Mouse (Mus musculus) right cerebral cortex, postnatal 36 days (tissue): ENCODE measurements around the gene Insc.

Source experiments
- DNase-seq, 2 experiments: peaks; one replicate each; pipeline ENCODE4 v3.0.0; 2022; ENCODE audit warnings: low spot score in 2 of 2, mixed read lengths in 1 of 2

Gene Insc

GRCm38 (mm10) chr7:114762660-114763059, 19.2 kb downstream of the Insc start:
- DNase-seq = no peak

DNA sequence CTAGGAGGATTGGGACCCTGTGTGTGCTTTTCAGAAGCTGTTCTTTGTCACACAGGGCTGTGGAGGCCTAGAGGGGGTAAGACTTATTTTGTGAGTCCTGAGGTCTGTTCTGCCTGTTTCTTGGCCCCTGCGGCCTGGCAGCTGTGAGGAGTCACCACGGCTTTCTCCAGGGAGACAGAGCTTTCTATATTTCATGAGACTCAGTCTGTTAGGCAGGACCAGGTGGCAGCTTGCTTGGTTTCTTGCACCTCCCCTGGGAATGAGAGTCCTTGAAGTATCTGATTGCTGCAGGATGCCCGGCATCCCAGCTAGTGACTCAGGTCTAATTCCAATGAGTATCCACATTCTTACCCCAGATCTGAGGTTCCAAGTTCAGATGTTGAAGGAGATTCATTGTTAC, 21.8 kb downstream of the Insc start:
- no peak for DNase-seq

- no peak for DNase-seq
These were observed 23.0 kb downstream of the Insc start for GRCm38 (mm10) chr7:114766523-114766922.

GRCm38 (mm10) chr7:114768516-114768915, 25.0 kb downstream of the Insc start:
- DNase-seq = no peak

DNA sequence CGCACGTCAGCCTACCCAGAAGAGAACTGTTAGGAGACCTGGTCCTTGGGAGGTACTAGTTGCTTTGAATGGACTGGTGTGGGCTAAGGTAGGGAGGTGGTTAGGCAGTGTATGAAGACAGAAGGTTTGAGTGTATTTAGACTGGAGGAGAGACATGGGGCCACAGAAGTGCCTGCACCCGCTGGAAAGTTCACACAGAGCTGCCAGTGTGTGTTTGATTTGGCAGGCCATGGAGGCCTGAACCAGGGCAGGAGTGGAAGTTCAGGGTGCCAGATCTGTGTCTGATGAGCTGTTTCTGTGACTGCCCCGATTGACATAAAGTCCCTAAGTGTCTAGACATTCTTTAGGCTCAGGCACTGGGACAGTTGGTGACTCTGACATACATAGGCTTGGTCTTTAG, 25.5 kb downstream of the Insc start:
- no peak for DNase-seq

- no peak for DNase-seq
These were observed 27.1 kb downstream of the Insc start for GRCm38 (mm10) chr7:114770586-114770985.

GRCm38 (mm10) chr7:114771801-114772200, 28.3 kb downstream of the Insc start:
- no peak for DNase-seq

DNA sequence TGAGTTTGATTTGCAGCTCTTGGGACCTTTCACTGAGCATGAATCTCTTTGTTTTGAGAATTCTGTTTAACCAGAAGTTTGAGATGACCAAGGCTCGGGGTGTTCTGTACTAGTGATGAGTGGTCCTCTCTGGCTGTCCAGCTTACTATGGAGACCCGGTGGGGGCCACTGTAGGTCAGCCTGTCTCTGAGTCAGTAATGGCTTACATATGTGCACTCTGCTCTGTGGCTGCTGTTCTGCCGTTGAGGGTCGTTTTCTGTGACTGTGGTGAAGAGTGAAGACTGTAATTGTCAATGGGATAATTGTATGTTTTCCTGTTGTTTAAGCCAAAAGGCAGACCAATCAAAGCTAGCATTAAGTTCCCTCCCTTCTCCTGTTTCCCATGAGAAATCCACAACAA, 30.3 kb downstream of the Insc start:
- no peak for DNase-seq

DNA sequence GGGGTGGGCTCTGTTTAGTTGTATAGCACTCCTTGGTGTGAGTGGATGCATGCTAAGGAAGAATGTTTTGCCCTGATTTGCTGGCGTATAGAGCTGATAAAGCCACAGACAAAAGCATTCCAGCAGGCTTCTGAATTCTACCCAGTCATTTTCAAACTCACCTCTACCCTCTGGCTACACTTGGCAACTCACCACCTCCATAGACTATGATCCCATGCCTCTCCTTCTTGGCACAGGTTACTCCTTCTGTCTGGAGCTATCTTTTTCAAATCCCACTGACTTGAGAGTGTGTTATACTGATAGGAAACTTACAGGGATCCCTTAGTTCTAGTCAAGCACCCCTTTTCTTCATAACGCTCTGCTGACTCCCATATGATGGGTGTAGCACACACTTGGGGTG, 32.4 kb downstream of the Insc start:
- no peak for DNase-seq

DNA sequence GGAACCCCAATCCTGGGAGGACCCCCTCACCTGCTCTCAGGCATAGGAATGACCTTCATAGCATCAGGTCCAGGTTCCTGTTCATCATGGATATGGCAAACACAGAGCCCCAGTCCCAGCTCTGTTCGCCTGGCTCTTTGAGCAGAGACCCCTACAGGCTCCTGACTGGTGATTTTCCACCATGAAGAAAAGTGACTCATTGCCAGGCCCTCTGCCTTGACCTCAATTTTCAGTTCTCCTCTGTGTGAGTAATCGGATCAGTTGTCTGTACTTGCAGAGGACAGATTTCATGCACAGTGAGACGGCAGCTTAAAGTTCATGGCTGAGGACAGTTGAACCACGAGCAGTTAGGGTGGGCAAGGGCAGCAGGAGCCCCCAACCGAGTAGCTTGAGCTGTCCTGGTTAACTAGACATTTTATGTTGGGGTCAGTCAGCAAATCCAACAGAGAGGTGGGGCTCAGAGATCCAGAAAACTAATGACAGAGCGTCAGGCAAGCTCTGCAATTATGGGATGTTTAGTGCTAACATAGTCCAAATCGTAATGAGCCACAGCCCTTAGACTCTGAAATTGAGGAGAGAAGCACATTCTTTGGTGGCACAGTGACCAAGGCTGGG, 34.8 kb downstream of the Insc start:
- no peak for DNase-seq

DNA sequence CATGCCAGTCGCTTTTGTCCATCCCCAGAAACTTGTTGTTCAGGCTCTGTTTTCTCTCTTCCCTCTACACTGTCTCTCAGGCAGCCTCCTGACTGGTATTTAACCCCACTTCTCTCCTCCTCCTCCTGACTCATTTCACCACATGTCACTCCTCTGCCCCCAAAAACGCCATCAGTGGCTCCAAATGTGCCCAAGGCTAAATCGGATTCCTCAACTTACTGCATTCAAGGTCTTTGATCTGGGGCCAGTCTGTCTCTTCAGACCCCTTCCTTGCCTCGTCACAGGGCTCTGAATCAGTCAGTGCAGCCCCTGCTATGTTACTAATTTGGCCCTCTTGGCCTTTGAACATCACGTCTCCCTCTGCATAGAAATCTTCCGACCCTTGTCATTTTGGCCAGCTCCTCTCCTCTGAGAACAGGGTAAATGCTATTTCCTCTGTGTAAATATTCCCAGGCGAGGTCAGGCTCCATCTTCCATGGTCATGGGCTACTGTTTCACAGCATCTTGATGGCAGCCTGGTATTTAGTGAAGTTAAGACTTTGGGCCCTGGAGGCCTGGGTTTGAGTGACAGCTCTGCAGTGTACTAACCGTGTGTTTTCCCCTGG, 35.7 kb downstream of the Insc start:
- no peak for DNase-seq

DNA sequence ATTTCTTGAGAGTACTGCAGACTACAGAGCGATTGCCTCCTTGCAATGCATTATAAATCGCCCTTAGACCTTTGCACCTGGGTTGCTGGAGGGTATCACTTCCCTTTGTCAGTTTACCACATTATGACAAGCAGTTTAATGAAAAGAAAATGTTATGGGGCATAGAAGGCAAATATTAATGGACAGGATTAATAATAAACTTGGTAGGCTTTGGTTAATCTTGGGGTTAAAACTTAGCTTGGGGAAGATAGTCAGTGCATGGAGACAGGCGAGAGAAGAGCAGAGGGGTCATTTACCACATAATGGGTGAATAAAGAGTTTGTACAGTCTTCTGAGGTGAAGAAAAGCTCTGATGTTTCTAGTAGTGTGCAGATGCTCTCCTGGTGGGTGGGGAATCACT, 39.8 kb downstream of the Insc start:
- no peak for DNase-seq

DNA sequence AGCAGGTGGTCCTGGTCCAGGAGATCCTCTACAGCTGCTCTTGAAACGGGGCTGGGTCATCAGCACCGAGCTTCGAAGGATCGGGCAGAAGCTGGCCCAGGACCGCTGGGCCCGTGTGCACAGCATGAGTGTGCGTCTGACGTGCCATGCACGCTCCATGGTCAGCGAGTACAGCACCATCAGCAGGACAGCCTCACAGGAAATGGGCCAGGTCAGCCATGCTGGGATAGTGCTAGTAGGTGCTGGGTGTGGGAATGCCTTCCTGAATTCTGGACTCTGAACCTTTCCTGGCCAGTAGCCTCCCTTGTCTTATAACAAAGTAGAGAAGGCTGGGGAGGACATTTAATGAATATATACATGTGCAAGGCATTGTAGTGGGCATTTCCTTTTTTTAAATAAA, 47.6 kb downstream of the Insc start:
- no peak for DNase-seq

- DNase-seq = no peak
These were observed 48.5 kb downstream of the Insc start for GRCm38 (mm10) chr7:114792026-114792425.

- no peak for DNase-seq
These were observed 50.9 kb downstream of the Insc start for GRCm38 (mm10) chr7:114794400-114794799.

GRCm38 (mm10) chr7:114802576-114802975, 59.1 kb downstream of the Insc start:
- no peak for DNase-seq

DNA sequence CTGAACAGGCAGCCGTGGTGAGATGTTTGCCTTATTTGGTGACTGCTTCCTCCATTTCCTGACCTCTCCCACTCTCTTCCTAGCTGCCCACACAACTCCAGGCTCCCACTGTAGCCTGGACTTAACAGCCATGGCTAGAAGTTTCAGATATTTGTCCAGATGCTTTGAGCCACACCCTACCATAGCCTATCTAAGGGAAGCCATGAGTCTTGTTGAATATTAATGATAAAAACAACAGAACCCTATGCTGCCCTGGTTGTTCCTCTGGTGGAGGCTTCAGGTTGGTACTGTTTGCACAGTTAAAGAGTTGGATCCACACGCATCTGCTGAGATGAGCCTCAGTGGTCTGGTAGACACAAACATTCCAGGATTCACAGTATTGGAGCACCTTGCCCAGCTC, 61.8 kb downstream of the Insc start:
- no peak for DNase-seq

DNA sequence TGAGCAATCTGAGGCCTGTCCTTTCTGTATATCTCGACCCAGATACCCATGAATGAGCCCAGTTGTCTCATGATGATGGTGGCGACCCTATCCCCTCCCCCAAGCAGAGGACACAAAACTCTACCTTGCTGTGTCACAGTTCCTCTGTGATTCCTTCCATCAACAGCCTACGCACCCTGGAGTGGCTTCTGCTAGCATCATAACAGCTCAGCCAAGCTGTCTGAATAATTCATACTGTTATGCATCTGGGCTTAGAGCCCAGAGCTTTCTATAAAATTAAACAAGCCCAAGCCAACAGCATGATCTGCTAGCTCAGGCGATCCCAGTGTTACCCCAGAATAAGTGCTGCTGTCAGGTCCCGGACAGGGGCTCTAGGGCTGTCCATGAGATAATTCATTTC, 63.8 kb downstream of the Insc start:
- DNase-seq = peak; percentile 45 to 73

- no peak for DNase-seq
These were observed 64.8 kb downstream of the Insc start for GRCm38 (mm10) chr7:114808341-114808740.

- peak; percentile 56 to 73 for DNase-seq
These were observed 73.9 kb downstream of the Insc start for GRCm38 (mm10) chr7:114817291-114817806.

GRCm38 (mm10) chr7:114817879-114818278, 74.4 kb downstream of the Insc start:
- no peak for DNase-seq

DNA sequence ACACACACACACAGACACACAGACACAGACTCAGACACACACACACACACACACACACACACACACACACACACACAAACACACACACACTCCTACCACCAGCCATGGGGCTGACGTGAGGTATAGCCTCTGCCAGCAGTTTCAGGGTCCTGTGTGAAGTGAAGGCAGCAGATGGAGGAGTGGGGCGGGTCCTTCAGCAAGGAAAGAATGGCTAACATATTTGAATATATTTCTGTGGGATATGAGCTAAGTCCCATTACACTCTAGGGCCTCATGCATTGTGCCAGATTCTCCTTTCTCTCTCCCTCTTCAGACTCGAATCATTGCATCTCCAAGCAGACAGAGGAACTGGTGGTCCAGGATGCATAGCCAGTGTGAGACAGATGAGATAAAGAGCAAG, 74.9 kb downstream of the Insc start:
- no peak for DNase-seq

GRCm38 (mm10) chr7:114818836-114819235, 75.3 kb downstream of the Insc start:
- no peak for DNase-seq

GRCm38 (mm10) chr7:114822736-114823135, 79.2 kb downstream of the Insc start:
- DNase-seq = no peak
